Mouse (Mus musculus): ENCODE data around the gene Ifnk.

Gene Ifnk

DNA sequence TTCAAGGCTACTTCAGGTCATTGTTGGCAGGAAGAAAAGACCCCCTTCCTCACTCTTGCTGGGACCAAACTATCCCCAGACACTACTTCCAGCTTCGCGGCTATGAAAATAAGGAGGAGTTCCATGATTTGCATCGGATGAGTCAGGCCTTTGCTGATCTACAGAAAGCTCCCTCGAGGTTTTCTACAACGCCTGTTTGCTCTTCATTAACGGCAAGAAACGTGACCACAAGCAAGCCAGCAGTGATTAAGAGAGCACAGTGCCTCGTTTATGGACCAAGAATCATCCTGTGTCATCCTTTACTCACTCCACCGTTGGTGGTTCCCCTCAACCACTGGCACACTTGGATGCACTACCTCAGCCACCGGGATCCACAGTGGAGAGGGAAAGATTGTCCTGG, 6.1 kb upstream of the Ifnk start:
- TF ChIP-seq POU5F1 (IDR thresholded peaks at IDR 0.05; ENCODE audit: borderline replicate concordance, low read length), result no peak
- TF ChIP-seq NANOG (IDR thresholded peaks at IDR 0.05; ENCODE audit: borderline replicate concordance, low read length), result no peak
- TF ChIP-seq CTCF (conservative IDR thresholded peaks at IDR 0.05; ENCODE audit: low read length), result no peak
- Histone ChIP-seq H3K4me3 (replicated peaks; ENCODE audit: low read length) (no peak overlapping the region), H3K27me3 (ENCODE audit: insufficient read depth, low read length) (no peaks in the 10 kb centered on the region), H3K4me1 (replicated peaks; ENCODE audit: low read depth, low read length) (no peaks in the 10 kb centered on the region), H3K36me3 (ENCODE audit: insufficient read depth, low read length) (no peaks in the 10 kb centered on the region), H3K9me3 (ENCODE audit: low read length) (no peaks in the 10 kb centered on the region)

DNA sequence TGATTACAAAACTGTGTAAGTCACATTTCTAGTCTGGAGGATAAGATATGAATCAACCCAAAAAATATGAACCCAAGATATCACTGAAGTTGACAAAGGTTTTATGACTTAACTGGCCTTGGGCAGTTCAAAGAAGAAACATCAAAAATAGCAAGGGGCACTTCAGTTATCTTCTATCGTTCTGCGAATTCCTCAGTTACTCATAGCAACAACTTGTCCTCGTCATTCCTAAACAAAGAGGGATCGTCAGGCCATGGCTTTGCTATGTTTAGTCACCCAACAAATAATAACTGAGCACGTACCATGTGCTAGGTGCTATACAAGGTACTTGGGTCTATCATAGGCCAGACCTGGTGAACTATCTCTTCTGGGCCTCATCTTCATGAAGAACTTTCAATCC, 5.3 kb upstream of the Ifnk start:
- TF ChIP-seq CTCF (conservative IDR thresholded peaks at IDR 0.05; ENCODE audit: low read length) (no peak), POU5F1 (IDR thresholded peaks at IDR 0.05; ENCODE audit: borderline replicate concordance, low read length) (no peak), NANOG (IDR thresholded peaks at IDR 0.05; ENCODE audit: borderline replicate concordance, low read length) (no peak)
- Histone ChIP-seq H3K4me1 (replicated peaks; ENCODE audit: low read depth, low read length) (no peaks in the 10 kb centered on the region), H3K4me3 (replicated peaks; ENCODE audit: low read length) (no peak overlapping the region), H3K36me3 (ENCODE audit: insufficient read depth, low read length) (no peaks in the 10 kb centered on the region), H3K27me3 (ENCODE audit: insufficient read depth, low read length) (no peaks in the 10 kb centered on the region), H3K9me3 (ENCODE audit: low read length) (no peaks in the 10 kb centered on the region)

DNA sequence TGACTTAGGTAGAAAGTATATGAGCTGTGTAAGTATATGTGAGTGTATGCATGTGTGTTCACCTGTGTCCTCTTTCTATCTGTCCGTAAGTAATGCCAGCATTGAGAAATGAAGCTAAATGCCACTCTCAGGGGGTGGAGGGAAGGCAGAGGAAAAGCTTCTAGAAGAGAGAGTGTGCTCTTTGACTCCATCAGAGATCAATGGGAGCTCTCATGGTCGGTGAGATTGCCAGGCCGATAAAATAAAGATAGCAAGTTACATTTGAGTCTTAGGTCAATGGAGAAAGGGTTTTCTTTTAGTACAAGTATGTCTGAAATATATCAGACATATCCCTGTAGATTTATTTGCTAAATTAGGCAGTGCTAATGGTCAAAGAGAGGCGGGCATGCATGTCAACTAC, 3.5 kb upstream of the Ifnk start:
- Histone ChIP-seq H3K4me3 (replicated peaks; ENCODE audit: low read length) (no peak overlapping the region), H3K4me1 (replicated peaks; ENCODE audit: low read depth, low read length) (no peaks in the 10 kb centered on the region), H3K9me3 (ENCODE audit: low read length) (no peaks in the 10 kb centered on the region), H3K27me3 (ENCODE audit: insufficient read depth, low read length) (peaks cover 3% of the 10 kb centered on the region), H3K36me3 (ENCODE audit: insufficient read depth, low read length) (no peaks in the 10 kb centered on the region)
- TF ChIP-seq NANOG (IDR thresholded peaks at IDR 0.05; ENCODE audit: borderline replicate concordance, low read length), result no peak
- no peak for TF ChIP-seq CTCF (conservative IDR thresholded peaks at IDR 0.05; ENCODE audit: low read length)
- TF ChIP-seq POU5F1 (IDR thresholded peaks at IDR 0.05; ENCODE audit: borderline replicate concordance, low read length), result no peak

DNA sequence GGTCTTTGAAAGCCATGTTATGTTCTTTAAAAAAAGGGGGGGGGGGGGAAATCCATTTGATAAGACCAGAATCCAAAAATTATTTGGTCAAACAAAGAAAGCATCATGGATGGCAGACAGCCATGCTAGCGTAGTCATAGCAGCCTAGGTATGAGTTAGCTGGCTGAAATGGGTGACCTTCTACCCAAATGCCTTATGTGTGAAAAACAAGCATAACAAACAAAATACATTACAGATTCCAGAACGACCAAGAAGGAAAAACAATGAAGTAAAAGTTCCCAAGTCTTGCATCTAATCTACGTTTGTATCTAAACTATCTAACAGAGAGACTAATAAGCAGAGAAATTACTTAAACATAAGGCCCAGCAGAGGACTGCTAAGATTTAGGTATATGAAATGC, 1.1 kb upstream of the Ifnk start:
- no peak overlapping the region for H3K4me3 ChIP-seq (replicated peaks; ENCODE audit: low read length)
- TF ChIP-seq NANOG (IDR thresholded peaks at IDR 0.05; ENCODE audit: borderline replicate concordance, low read length) (no peak), CTCF (conservative IDR thresholded peaks at IDR 0.05; ENCODE audit: low read length) (no peak), POU5F1 (IDR thresholded peaks at IDR 0.05; ENCODE audit: borderline replicate concordance, low read length) (no peak)

DNA sequence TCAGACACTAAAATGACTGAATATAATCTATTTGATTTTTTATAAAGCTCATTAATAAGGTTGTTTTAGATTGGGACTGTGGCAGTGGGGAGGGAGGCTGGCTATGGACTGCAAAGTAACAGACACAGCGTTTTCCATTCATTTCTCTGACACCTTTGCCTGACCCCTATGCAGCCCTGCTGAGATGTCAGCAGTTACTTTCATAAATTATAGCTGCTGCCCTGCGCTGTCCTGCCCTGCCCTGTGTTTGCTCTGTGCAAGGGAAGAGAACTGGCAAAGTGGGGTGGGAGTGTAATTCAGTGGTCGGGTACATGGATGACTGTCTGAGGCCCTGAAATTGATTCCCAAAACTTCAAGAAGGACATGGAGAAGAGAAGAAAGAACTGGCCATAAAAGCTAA, 2.2 kb downstream of the Ifnk start:
- TF ChIP-seq CTCF (conservative IDR thresholded peaks at IDR 0.05; ENCODE audit: low read length), result no peak
- no peak for TF ChIP-seq POU5F1 (IDR thresholded peaks at IDR 0.05; ENCODE audit: borderline replicate concordance, low read length)
- no peak for TF ChIP-seq NANOG (IDR thresholded peaks at IDR 0.05; ENCODE audit: borderline replicate concordance, low read length)

More for the DNA sequence above, 1.1 kb upstream of the Ifnk start:
- peaks cover 5% of the 10 kb centered on the region for H3K4me1 ChIP-seq (replicated peaks; ENCODE audit: low read depth, low read length)
- no peaks in the 10 kb centered on the region for H3K9me3 ChIP-seq (ENCODE audit: low read length)
- H3K27me3 ChIP-seq (ENCODE audit: insufficient read depth, low read length), result peaks cover 6% of the 10 kb centered on the region
- no peaks in the 10 kb centered on the region for H3K36me3 ChIP-seq (ENCODE audit: insufficient read depth, low read length)

DNA sequence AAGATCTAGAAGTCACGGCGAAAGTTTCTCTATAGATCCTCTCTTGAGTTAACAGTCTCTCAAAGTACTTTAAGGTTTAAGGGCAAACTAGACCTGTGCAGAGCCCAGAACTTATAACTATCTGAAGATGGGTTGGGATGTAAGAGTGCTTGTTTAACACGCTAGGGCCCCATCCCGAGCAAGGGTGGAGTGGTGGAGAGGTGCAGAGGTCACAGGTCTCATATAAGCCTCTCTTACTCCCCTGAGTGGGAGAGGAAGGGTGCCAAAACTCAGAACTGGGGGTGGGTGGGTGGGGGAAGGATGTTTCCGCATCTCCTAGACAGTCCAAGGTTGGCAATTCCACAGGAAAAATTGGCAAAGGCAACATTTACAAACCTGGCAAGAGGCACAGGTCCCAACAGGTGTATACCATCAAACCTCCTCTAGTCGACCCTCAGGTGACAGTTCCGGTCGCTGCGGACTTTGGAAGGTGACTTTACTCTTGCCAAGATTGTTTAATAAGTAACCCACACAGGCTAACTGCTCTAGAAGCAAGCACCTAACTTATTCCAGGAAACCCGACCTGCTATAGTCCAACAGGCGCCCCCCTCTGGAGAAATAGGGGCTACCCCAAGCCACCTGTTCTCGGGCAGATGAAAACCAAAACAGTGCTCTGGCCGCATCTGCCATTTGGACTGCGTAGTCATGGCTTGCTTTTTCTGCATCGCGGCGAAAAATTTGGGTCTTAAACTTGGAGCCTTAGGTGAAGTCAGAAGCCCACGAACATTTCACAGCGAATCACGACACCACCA, 3.5 kb downstream of the Ifnk start:
- Histone ChIP-seq H3K27me3 (ENCODE audit: insufficient read depth, low read length) (peaks cover 15% of the 10 kb centered on the region), H3K4me3 (replicated peaks; ENCODE audit: low read length) (peak overlapping the region; percentile 89), H3K9me3 (ENCODE audit: low read length) (no peaks in the 10 kb centered on the region), H3K36me3 (ENCODE audit: insufficient read depth, low read length) (no peaks in the 10 kb centered on the region), H3K4me1 (replicated peaks; ENCODE audit: low read depth, low read length) (peaks cover 17% of the 10 kb centered on the region)
- peak; percentile 55 for TF ChIP-seq CTCF (conservative IDR thresholded peaks at IDR 0.05; ENCODE audit: low read length)
- no peak for TF ChIP-seq POU5F1 (IDR thresholded peaks at IDR 0.05; ENCODE audit: borderline replicate concordance, low read length)

More for the DNA sequence above, 2.2 kb downstream of the Ifnk start:
- H3K36me3 ChIP-seq (ENCODE audit: insufficient read depth, low read length), result no peaks in the 10 kb centered on the region
- H3K9me3 ChIP-seq (ENCODE audit: low read length), result no peaks in the 10 kb centered on the region
- peaks cover 12% of the 10 kb centered on the region for H3K27me3 ChIP-seq (ENCODE audit: insufficient read depth, low read length)
- peaks cover 17% of the 10 kb centered on the region for H3K4me1 ChIP-seq (replicated peaks; ENCODE audit: low read depth, low read length)
- H3K4me3 ChIP-seq (replicated peaks; ENCODE audit: low read length), result no peak overlapping the region

DNA sequence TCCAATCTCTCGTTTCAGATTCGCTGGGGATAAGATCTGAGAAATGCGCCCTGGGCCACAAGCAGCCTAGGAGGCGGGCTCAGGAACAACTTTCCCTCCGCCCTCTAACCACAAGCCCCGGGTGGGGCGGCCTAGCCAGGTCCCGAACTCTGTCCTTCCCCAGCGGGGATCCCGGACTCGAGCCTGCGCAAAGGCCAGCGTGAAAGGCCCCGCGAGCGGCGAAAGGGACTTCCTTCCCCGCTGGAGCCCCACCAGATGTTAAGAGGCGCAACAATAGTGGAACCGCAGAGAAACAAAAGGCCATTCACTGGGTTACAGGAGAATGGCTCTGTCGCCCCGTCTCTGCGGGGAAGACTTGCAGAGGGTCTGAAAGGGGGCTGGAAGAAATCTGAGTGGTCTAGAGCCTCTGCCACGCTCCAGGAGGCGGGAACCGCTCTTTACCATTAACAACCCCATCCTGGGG, 4.3 kb downstream of the Ifnk start:
- Histone ChIP-seq H3K36me3 (ENCODE audit: insufficient read depth, low read length) (no peaks in the 10 kb centered on the region), H3K4me3 (replicated peaks; ENCODE audit: low read length) (peak overlapping the region; percentile 89), H3K4me1 (replicated peaks; ENCODE audit: low read depth, low read length) (peaks cover 17% of the 10 kb centered on the region), H3K9me3 (ENCODE audit: low read length) (no peaks in the 10 kb centered on the region), H3K27me3 (ENCODE audit: insufficient read depth, low read length) (peaks cover 15% of the 10 kb centered on the region)
- no peak for TF ChIP-seq NANOG (IDR thresholded peaks at IDR 0.05; ENCODE audit: borderline replicate concordance, low read length)
- no peak for TF ChIP-seq CTCF (conservative IDR thresholded peaks at IDR 0.05; ENCODE audit: low read length)
- no peak for TF ChIP-seq POU5F1 (IDR thresholded peaks at IDR 0.05; ENCODE audit: borderline replicate concordance, low read length)

DNA sequence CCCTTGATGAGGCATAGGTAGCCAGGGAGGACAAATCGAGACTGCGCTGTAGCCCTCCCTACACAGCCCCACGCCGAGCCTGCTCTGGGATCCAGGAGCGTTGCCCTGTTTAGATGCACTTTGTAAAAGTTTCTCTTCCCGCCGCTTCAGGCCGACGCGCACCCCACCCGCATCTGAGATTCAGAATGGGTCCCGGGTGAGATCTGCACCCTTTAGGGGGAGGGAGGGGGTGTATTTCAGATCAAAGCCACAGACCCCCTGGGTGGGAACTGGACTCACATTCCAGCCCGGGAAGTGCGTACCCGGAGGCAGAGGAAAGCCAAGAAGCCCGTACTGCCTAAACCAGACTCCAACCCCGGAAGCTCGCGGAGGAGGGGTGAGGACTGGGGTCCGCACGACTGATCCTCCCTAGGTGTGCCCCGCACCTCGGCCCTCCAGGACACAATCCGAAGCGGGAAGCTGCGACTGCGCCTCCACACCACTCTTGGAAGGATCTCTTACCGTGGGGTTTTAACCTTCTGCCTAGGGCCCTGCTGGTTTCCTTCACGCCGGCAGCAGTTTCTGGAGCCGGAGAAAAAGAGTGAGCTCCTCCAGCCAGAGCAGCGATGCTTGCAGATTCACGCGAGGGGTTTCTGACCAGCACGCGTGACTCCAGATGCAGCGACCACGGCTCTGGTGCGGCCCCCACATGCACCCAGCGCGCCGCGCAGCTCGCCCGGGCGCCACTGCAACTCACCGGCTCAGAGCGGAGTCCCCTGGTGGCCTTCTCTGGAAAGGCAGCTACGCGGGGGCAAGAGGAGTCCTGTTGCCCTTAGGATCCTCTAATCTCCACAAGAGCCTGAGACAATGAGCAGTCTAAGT, 5.1 kb downstream of the Ifnk start, which contains the start of gene Mob3b:
Gene Mob3b, minus strand, starts transcription at position 734 of the 861 bp plus-strand sequence.
- no peak for TF ChIP-seq NANOG (IDR thresholded peaks at IDR 0.05; ENCODE audit: borderline replicate concordance, low read length)
- no peak for TF ChIP-seq POU5F1 (IDR thresholded peaks at IDR 0.05; ENCODE audit: borderline replicate concordance, low read length)
- TF ChIP-seq CTCF (conservative IDR thresholded peaks at IDR 0.05; ENCODE audit: low read length), result peak; percentile 60
- Histone ChIP-seq H3K36me3 (ENCODE audit: insufficient read depth, low read length) (no peaks in the 10 kb centered on the region), H3K27me3 (ENCODE audit: insufficient read depth, low read length) (peaks cover 15% of the 10 kb centered on the region), H3K9me3 (ENCODE audit: low read length) (no peaks in the 10 kb centered on the region), H3K4me3 (replicated peaks; ENCODE audit: low read length) (peak within 1 kb of the TSS; percentile 89), H3K4me1 (replicated peaks; ENCODE audit: low read depth, low read length) (peaks cover 17% of the 10 kb centered on the region)
